Mouse (Mus musculus): Measurements from ENCODE around the gene Rapgef1. TPM values are rescaled to one million over a fixed set of nuclear protein-coding genes. Genes with fewer than 3 reads are reported as not detected.

Gene Rapgef1
- polyA plus RNA-seq, 1 experiment from 2014 or later = 11.3 TPM

Other genes with a start within 250 kb of the Rapgef1 start
- gene Gm13420, start 132.0 kb downstream of the Rapgef1 start, polyA plus RNA-seq (2015; fragmentation: Nextera tagmentation; extraction: Ambion mirVana) = not detected in 2 replicates
- gene Gm13547, start 139.6 kb downstream of the Rapgef1 start, polyA plus RNA-seq (2015; fragmentation: Nextera tagmentation; extraction: Ambion mirVana) = 0.32 TPM in 1 of 2 replicates, not detected in the other
- 27.2 and 31.4 TPM in 2 replicates for gene Coq4, start 167.8 kb downstream of the Rapgef1 start, polyA plus RNA-seq (2015; fragmentation: Nextera tagmentation; extraction: Ambion mirVana)
- gene Trub2, start 168.8 kb downstream of the Rapgef1 start, polyA plus RNA-seq (2015; fragmentation: Nextera tagmentation; extraction: Ambion mirVana) = 26.4 and 29.6 TPM in 2 replicates
- 10.6 and 11.5 TPM in 2 replicates for gene Slc27a4, start 182.9 kb downstream of the Rapgef1 start, polyA plus RNA-seq (2015; fragmentation: Nextera tagmentation; extraction: Ambion mirVana)
- 16.3 and 17.2 TPM in 2 replicates for gene Urm1, start 200.4 kb downstream of the Rapgef1 start, polyA plus RNA-seq (2015; fragmentation: Nextera tagmentation; extraction: Ambion mirVana)
- 16.8 and 21.5 TPM in 2 replicates for gene Cercam, start 249.4 kb downstream of the Rapgef1 start, polyA plus RNA-seq (2015; fragmentation: Nextera tagmentation; extraction: Ambion mirVana)

All from heart, embryonic 16.5 days (tissue).